Mouse (Mus musculus): ENCODE measurements around the gene Elmod3. TPM values are rescaled to one million over a fixed set of nuclear protein-coding genes. Genes with fewer than 3 reads are reported as not detected.

Gene Elmod3
- total RNA-seq, 2 experiments from 2014 or later, result 15.9 to 17.3 TPM

- intact Hi-C loops (cut with DNase I), result no loop called here
- DNase-seq (ENCODE audit: low spot score in 2 of 2), result peak; percentile 73 to 83
Observed at GRCm38 (mm10) chr6:72519892-72520663, 78.1 kb downstream of the Elmod3 start.

- no peak for DNase-seq (ENCODE audit: low spot score in 2 of 2)
- intact Hi-C loops (cut with DNase I), result no loop called here
Observed at GRCm38 (mm10) chr6:72519303-72519702, 78.9 kb downstream of the Elmod3 start.

- intact Hi-C loops (cut with DNase I), result no loop called here
Observed at GRCm38 (mm10) chr6:72518842-72519241, 79.4 kb downstream of the Elmod3 start.

More at GRCm38 (mm10) chr6:72518842-72519241, 79.4 kb downstream of the Elmod3 start:
- no peak for DNase-seq (ENCODE audit: low spot score in 2 of 2)

Other genes starting within 250 kb of the Elmod3 start
- 10 to 100 TPM; 10.4 to 11.8 TPM for gene Tmem150a, start 243.0 kb downstream of the Elmod3 start, total RNA-seq (2021)
- 10 to 100 TPM; 70.4 to 73.7 TPM for gene Rnf181, start 231.5 kb downstream of the Elmod3 start, total RNA-seq (2021)
- gene Vamp5, start 217.9 kb downstream of the Elmod3 start, total RNA-seq (2021), result 1 to 10 TPM; 4.2 to 7.1 TPM
- gene Vamp8, start 207.7 kb downstream of the Elmod3 start, total RNA-seq (2021), result 10 to 100 TPM in 1 of 2 experiments, 1 to 10 TPM in 1; 9.6 to 11.0 TPM
- gene Ggcx, start 184.1 kb downstream of the Elmod3 start, total RNA-seq (2021), result 10 to 100 TPM; 22.3 to 23.1 TPM
- gene Mat2a, start 158.9 kb downstream of the Elmod3 start, total RNA-seq (2021), result 100 to 1,000 TPM; 170 to 173 TPM
- under 1 TPM; 0.70 to 0.92 TPM for gene Sh2d6, start 76.7 kb downstream of the Elmod3 start, total RNA-seq (2021)
- 1 to 10 TPM; 3.3 to 3.6 TPM for gene Capg, start 54.0 kb downstream of the Elmod3 start, total RNA-seq (2021)
- gene Retsat, start 62 bp upstream of the Elmod3 start, total RNA-seq (2021), result 10 to 100 TPM; 41.6 to 43.8 TPM
- gene Tgoln1, start 18.6 kb upstream of the Elmod3 start, total RNA-seq (2021), result 10 to 100 TPM; 64.0 to 67.5 TPM
- 1 to 10 TPM; 4.8 to 5.0 TPM for gene Tcf7l1, start 190.8 kb upstream of the Elmod3 start, total RNA-seq (2021)